Mouse (Mus musculus) heart, embryonic 16.5 days (tissue): ENCODE results near the gene Olfr1036. TPM values are rescaled to one million over a fixed set of nuclear protein-coding genes. Genes with fewer than 3 reads are reported as not detected.
"Not testable (repeated sequence)": the region's sequence is repeated elsewhere in the genome, so short reads cannot be mapped to it uniquely, and the experiment has no call there.

Experiments
- ATAC-seq: fragments of 200-750 bp; cut with Nextera tagmentation; replicated peaks from 2 replicates; pipeline ENCODE4 v1.8.0; 2017; ENCODE audit warnings: moderate number of reproducible peaks; ENCODE audit not compliant: insufficient read depth, low FRiP score; ENCODE audit errors: extremely low read depth
- H3K27ac ChIP-seq: fragments of 300-500 bp; sonication (generic); 2 replicates; pipeline ENCODE4 v1.5.1; 2014; ENCODE audit warnings: mild to moderate bottlenecking, low read length, control low read depth, moderate library complexity
- H3K27me3 ChIP-seq: fragments of 300-500 bp; sonication (generic); 2 replicates; pipeline ENCODE4 v1.6.1; 2014; ENCODE audit warnings: low read length, mixed read lengths; ENCODE audit not compliant: control insufficient read depth, insufficient read depth
- H3K36me3 ChIP-seq: fragments of 300-500 bp; sonication (generic); 2 replicates; pipeline ENCODE4 v1.6.1; 2014; ENCODE audit not compliant: control insufficient read depth, insufficient read depth
- H3K4me1 ChIP-seq: fragments of 300-500 bp; sonication (generic); 2 replicates; pipeline ENCODE4 v1.6.1; 2014; ENCODE audit warnings: low read length, mixed read lengths; ENCODE audit not compliant: control insufficient read depth, insufficient read depth
- H3K4me2 ChIP-seq: fragments of 300-500 bp; sonication (generic); 2 replicates; pipeline ENCODE4 v1.6.1; 2014; ENCODE audit warnings: low read depth, mild to moderate bottlenecking, control low read depth, low read length
- H3K4me3 ChIP-seq: fragments of 300-500 bp; sonication (generic); 2 replicates; pipeline ENCODE4 v1.5.1; 2014; ENCODE audit warnings: mild to moderate bottlenecking, control low read depth, low read length
- H3K9ac ChIP-seq: fragments of 300-500 bp; sonication (generic); 2 replicates; pipeline ENCODE4 v1.6.1; 2014; ENCODE audit warnings: low read length, control low read depth
- H3K9me3 ChIP-seq: fragments of 300-500 bp; sonication (generic); replicated peaks from 2 replicates; pipeline ENCODE4 v1.6.1; 2016; ENCODE audit warnings: low read length; ENCODE audit not compliant: control insufficient read depth
- WGBS: fragments of 180-500 bp; shearing (Covaris S2); extraction: QIAGEN DNeasy Blood & Tissue Kit; methylation state at CpG from one replicate; pipeline ENCODE4 v1.1.7; 2014; 5-methylcytosine and 5-hydroxymethylcytosine counted together
- polyA plus RNA-seq: library from polyadenylated mRNA; unstranded; fragments of >200 nt; fragmentation: Nextera tagmentation; extraction: Ambion mirVana; gene quantifications from 2 replicates; pipeline ENCODE4 v1.2.1, GENCODE M21; 2015

The Olfr1036 gene
- not detected in 2 replicates for polyA plus RNA-seq

DNA sequence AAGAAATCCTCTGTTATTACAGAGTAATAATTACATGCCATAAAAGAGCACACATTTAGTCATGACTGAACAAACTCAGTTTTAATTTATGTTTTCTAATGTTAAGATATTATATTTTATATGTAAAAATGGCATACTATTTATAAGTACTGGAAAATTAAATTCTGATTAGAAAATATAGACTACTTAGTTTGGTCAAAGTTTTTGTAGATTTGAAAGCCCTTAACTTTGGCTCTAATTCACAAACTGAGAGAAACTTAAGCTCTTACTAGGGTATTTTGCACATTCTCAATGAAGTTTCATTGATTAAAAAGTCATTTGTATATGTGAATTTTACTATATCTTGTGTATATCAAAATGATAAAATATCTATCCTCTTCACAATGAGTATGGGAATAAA is at the start of gene Olfr1036:
Olfr1036 (plus strand) TSS at position 301 of the 400 bp plus-strand sequence.
- not testable (repeated sequence) for ATAC-seq, H3K9me3 ChIP-seq, H3K27me3 ChIP-seq, H3K9ac ChIP-seq, H3K27ac ChIP-seq, H3K36me3 ChIP-seq, H3K4me3 ChIP-seq, H3K4me2 ChIP-seq, H3K4me1 ChIP-seq

GRCm38 (mm10) chr2:86045561-86045960 is 28.2 kb upstream of the Olfr1036 start, which contains the start of gene Olfr1034:
Gene Olfr1034, plus strand, starts transcription at chr2:86045861.
- Histone ChIP-seq H3K27ac (no peak within 1 kb of the TSS), H3K36me3 (no peaks in the 10 kb centered on the region), H3K9me3 (no peaks in the 10 kb centered on the region), H3K9ac (no peak within 1 kb of the TSS), H3K27me3 (no peaks in the 10 kb centered on the region), H3K4me2 (no peak within 1 kb of the TSS), H3K4me1 (no peaks in the 10 kb centered on the region), H3K4me3 (no peak within 1 kb of the TSS)
- no peak for ATAC-seq

DNA sequence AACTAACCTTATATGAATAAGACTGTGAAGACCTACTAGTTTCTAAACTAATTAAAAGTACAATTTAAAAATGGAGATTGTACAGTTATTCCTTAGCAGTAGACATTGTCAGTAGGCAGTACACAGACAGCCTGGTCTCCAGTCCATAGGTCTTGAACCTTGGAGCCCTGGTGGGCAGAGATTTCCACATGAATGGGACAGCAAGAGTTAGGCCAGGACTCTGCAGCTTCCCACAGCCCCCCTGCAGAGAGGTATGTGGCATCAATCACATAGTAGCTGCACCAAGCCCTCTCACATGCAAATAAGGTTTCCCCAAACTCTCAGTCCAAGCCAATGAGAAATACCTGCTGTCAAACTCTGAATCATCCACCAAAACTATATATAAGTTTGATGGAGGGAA is 23.0 kb upstream of the Olfr1036 start:
- H3K27ac ChIP-seq, H3K4me2 ChIP-seq, H3K27me3 ChIP-seq, H3K9me3 ChIP-seq, H3K4me3 ChIP-seq, ATAC-seq, H3K9ac ChIP-seq, H3K4me1 ChIP-seq, H3K36me3 ChIP-seq: not testable (repeated sequence)

- not testable (repeated sequence) for H3K36me3 ChIP-seq
- WGBS = 90% methylated on average over 2 of the region's 2 CpGs
Measured at GRCm38 (mm10) chr2:86063766-86064165, 10.0 kb upstream of the Olfr1036 start.

GRCm38 (mm10) chr2:86070189-86070588 is 3.6 kb upstream of the Olfr1036 start:
- no peaks in the 10 kb centered on the region for H3K36me3 ChIP-seq
- ATAC-seq = no peak
- H3K9me3 ChIP-seq = no peaks in the 10 kb centered on the region
- H3K4me2 ChIP-seq = no peak overlapping the region
- WGBS = 94% methylated on average over 8 of the region's 8 CpGs
- no peak overlapping the region for H3K27ac ChIP-seq
- H3K4me3 ChIP-seq = no peak overlapping the region
- no peak overlapping the region for H3K9ac ChIP-seq
- no peaks in the 10 kb centered on the region for H3K27me3 ChIP-seq
- H3K4me1 ChIP-seq = no peaks in the 10 kb centered on the region

More at GRCm38 (mm10) chr2:86063766-86064165, 10.0 kb upstream of the Olfr1036 start:
- not testable (repeated sequence) for H3K9ac ChIP-seq, H3K4me1 ChIP-seq, H3K4me3 ChIP-seq, H3K27me3 ChIP-seq, ATAC-seq, H3K9me3 ChIP-seq, H3K4me2 ChIP-seq, H3K27ac ChIP-seq

DNA sequence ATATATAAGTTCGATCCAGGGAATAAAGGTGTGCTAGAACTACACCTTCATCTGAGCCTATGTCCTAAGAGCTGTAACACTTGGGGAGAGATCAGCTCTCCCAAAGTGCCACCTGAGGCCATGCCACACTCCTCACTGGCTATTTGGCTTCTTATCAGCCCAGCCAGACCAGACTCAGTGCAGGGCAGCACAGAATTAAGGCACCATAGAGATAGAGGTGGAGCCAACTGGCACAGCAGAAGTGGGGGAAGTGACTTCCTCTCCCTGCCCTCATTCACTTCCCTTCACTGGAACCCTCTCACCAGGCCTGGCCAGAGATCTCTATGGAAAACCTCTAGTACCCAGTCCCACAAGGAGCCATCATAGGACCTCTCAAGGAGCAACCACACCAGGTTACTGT is 6.7 kb downstream of the Olfr1036 start:
- not testable (repeated sequence) for H3K9me3 ChIP-seq, H3K9ac ChIP-seq, H3K4me1 ChIP-seq, ATAC-seq, H3K4me3 ChIP-seq, H3K36me3 ChIP-seq, H3K27ac ChIP-seq, H3K4me2 ChIP-seq, H3K27me3 ChIP-seq
- WGBS = 70% methylated on average over 1 of the region's 1 CpGs

- Histone ChIP-seq H3K4me1 (no peaks in the 10 kb centered on the region), H3K27me3 (no peaks in the 10 kb centered on the region), H3K27ac (no peak within 1 kb of the TSS), H3K9ac (no peak within 1 kb of the TSS), H3K36me3 (no peaks in the 10 kb centered on the region), H3K4me3 (no peak within 1 kb of the TSS), H3K9me3 (no peaks in the 10 kb centered on the region), H3K4me2 (no peak within 1 kb of the TSS)
- WGBS = 78% methylated on average over 2 of the region's 2 CpGs
- no peak for ATAC-seq
Measured at GRCm38 (mm10) chr2:86087285-86087684, 13.5 kb downstream of the Olfr1036 start, which contains the start of gene Olfr1037. Gene Olfr1037, minus strand, starts transcription at chr2:86087385.

Other genes starting within 250 kb of the Olfr1036 start
- gene Olfr1019, start 228.5 kb upstream of the Olfr1036 start, polyA plus RNA-seq = not detected in 2 replicates
- gene Olfr1020, start 227.0 kb upstream of the Olfr1036 start, polyA plus RNA-seq = not detected in 2 replicates
- gene Olfr1022, start 205.4 kb upstream of the Olfr1036 start, polyA plus RNA-seq = not detected in 2 replicates
- not detected in 2 replicates for gene Olfr1023, start 188.4 kb upstream of the Olfr1036 start, polyA plus RNA-seq
- gene Olfr1024, start 168.9 kb upstream of the Olfr1036 start, polyA plus RNA-seq = not detected in 2 replicates
- not detected in 2 replicates for gene Olfr1025-ps1, start 158.8 kb upstream of the Olfr1036 start, polyA plus RNA-seq
- not detected in 2 replicates for gene Olfr1026, start 152.4 kb upstream of the Olfr1036 start, polyA plus RNA-seq
- gene Olfr1028, start 123.6 kb upstream of the Olfr1036 start, polyA plus RNA-seq = not detected in 2 replicates
- gene Olfr1029, start 100.1 kb upstream of the Olfr1036 start, polyA plus RNA-seq = not detected in 2 replicates
- gene Olfr1030, start 94.7 kb upstream of the Olfr1036 start, polyA plus RNA-seq = not detected in 2 replicates
- gene Olfr1031, start 83.7 kb upstream of the Olfr1036 start, polyA plus RNA-seq = not detected in 2 replicates
- not detected in 2 replicates for gene Olfr1032, start 68.5 kb upstream of the Olfr1036 start, polyA plus RNA-seq
- gene Olfr1033, start 53.4 kb upstream of the Olfr1036 start, polyA plus RNA-seq = 6.3 and 6.4 TPM in 2 replicates
- gene Olfr1034, start 28.1 kb upstream of the Olfr1036 start, polyA plus RNA-seq = 0.07 TPM in 1 of 2 replicates, not detected in the other
- gene Olfr1037, start 13.4 kb downstream of the Olfr1036 start, polyA plus RNA-seq = not detected in 2 replicates
- not detected in 2 replicates for gene Olfr1039, start 61.9 kb downstream of the Olfr1036 start, polyA plus RNA-seq
- not detected in 2 replicates for gene Olfr1040, start 72.7 kb downstream of the Olfr1036 start, polyA plus RNA-seq
- gene Olfr1042, start 87.8 kb downstream of the Olfr1036 start, polyA plus RNA-seq = not detected in 2 replicates
- gene Olfr1043, start 93.5 kb downstream of the Olfr1036 start, polyA plus RNA-seq = not detected in 2 replicates
- gene Olfr1044, start 103.8 kb downstream of the Olfr1036 start, polyA plus RNA-seq = not detected in 2 replicates
- gene Olfr52, start 111.7 kb downstream of the Olfr1036 start, polyA plus RNA-seq = not detected in 2 replicates
- gene Olfr1045, start 129.0 kb downstream of the Olfr1036 start, polyA plus RNA-seq = not detected in 2 replicates
- gene Olfr1046, start 145.3 kb downstream of the Olfr1036 start, polyA plus RNA-seq = not detected in 2 replicates
- gene Olfr1047, start 157.4 kb downstream of the Olfr1036 start, polyA plus RNA-seq = not detected in 2 replicates
- not detected in 2 replicates for gene Olfr1048, start 166.3 kb downstream of the Olfr1036 start, polyA plus RNA-seq
- not detected in 2 replicates for gene Olfr1049, start 184.3 kb downstream of the Olfr1036 start, polyA plus RNA-seq
- not detected in 2 replicates for gene Olfr1051, start 205.1 kb downstream of the Olfr1036 start, polyA plus RNA-seq
- not detected in 2 replicates for gene Olfr1052, start 218.5 kb downstream of the Olfr1036 start, polyA plus RNA-seq
- not detected in 2 replicates for gene Olfr1053, start 241.3 kb downstream of the Olfr1036 start, polyA plus RNA-seq